Mouse (Mus musculus): ENCODE measurements around the gene Limch1. TPM values are rescaled to one million over a fixed set of nuclear protein-coding genes. Genes with fewer than 3 reads are reported as not detected.

The Limch1 gene
- total RNA-seq, 1 experiment = 7.5 TPM

GRCm38 (mm10) chr5:67101793-67102600, 356.4 kb downstream of the Limch1 start:
- H3K27ac ChIP-seq (ENCODE audit: insufficient read depth, low read depth, low read length, poor library complexity, severe bottlenecking) = no peak overlapping the region
- H3K36me3 ChIP-seq (ENCODE audit: control insufficient read depth, insufficient read depth, low read length, poor library complexity, severe bottlenecking) = no peaks in the 10 kb centered on the region
- H3K4me3 ChIP-seq (ENCODE audit: insufficient read depth in 1 of 2, low read depth in 1 of 2, low read length in 2 of 2, poor library complexity in 1 of 2, severe bottlenecking in 1 of 2) = no peak overlapping the region
- no peak for TF ChIP-seq ZC3H11A (IDR thresholded peaks at IDR 0.05; ENCODE audit: borderline replicate concordance, low read depth, low read length)
- no peak for TF ChIP-seq MAFK (IDR thresholded peaks at IDR 0.05; ENCODE audit: insufficient read depth, low read depth, low read length)
- TF ChIP-seq HCFC1 (IDR thresholded peaks at IDR 0.05; ENCODE audit: borderline replicate concordance, insufficient read depth, low read length) = no peak
- no peak for TF ChIP-seq ZNF384 (IDR thresholded peaks at IDR 0.05; ENCODE audit: low read depth, low read length)
- no peak for TF ChIP-seq CHD2 (IDR thresholded peaks at IDR 0.05; ENCODE audit: low read depth, low read length)
- 0 out of 4 replicates have a peak, but pooled peaks cover 0 to 2% of the 10 kb centered on the region in 2 experiments for H3K4me1 ChIP-seq (ENCODE audit: control insufficient read depth in 2 of 2, insufficient read depth in 2 of 2, low read length in 2 of 2, poor library complexity in 1 of 2)
- H3K9me3 ChIP-seq (ENCODE audit: control insufficient read depth, insufficient read depth, low read depth, low read length) = no peaks in the 10 kb centered on the region
- DNase-seq (ENCODE audit: low read depth, low spot score) = no peak
- no peak overlapping the region for H3K9ac ChIP-seq (ENCODE audit: insufficient read depth, low read depth, low read length, poor library complexity, severe bottlenecking)
- in situ Hi-C loops (cut with MboI; ENCODE audit: low sequenced_read_pairs in 2 of 2, unreplicated experiment in 2 of 2) = no loop called here

- no peak overlapping the region for H3K27ac ChIP-seq (ENCODE audit: insufficient read depth, low read depth, low read length, poor library complexity, severe bottlenecking)
- no peak for TF ChIP-seq HCFC1 (IDR thresholded peaks at IDR 0.05; ENCODE audit: borderline replicate concordance, insufficient read depth, low read length)
- no peak for TF ChIP-seq ZNF384 (IDR thresholded peaks at IDR 0.05; ENCODE audit: low read depth, low read length)
- no peak for TF ChIP-seq ZC3H11A (IDR thresholded peaks at IDR 0.05; ENCODE audit: borderline replicate concordance, low read depth, low read length)
- no peak for TF ChIP-seq MAFK (IDR thresholded peaks at IDR 0.05; ENCODE audit: insufficient read depth, low read depth, low read length)
- no peak for TF ChIP-seq CHD2 (IDR thresholded peaks at IDR 0.05; ENCODE audit: low read depth, low read length)
- no peaks in the 10 kb centered on the region for H3K4me1 ChIP-seq (ENCODE audit: control insufficient read depth in 2 of 2, insufficient read depth in 2 of 2, low read length in 2 of 2, poor library complexity in 1 of 2)
- no peaks in the 10 kb centered on the region for H3K36me3 ChIP-seq (ENCODE audit: control insufficient read depth, insufficient read depth, low read length, poor library complexity, severe bottlenecking)
- no peak for DNase-seq (ENCODE audit: low read depth, low spot score)
- no peak overlapping the region for H3K9ac ChIP-seq (ENCODE audit: insufficient read depth, low read depth, low read length, poor library complexity, severe bottlenecking)
- no peak overlapping the region for H3K4me3 ChIP-seq (ENCODE audit: insufficient read depth in 1 of 2, low read depth in 1 of 2, low read length in 2 of 2, poor library complexity in 1 of 2, severe bottlenecking in 1 of 2)
- H3K9me3 ChIP-seq (ENCODE audit: control insufficient read depth, insufficient read depth, low read depth, low read length) = no peaks in the 10 kb centered on the region
- in situ Hi-C loops (cut with MboI; ENCODE audit: low sequenced_read_pairs in 2 of 2, unreplicated experiment in 2 of 2) = no loop called here
Measured at GRCm38 (mm10) chr5:67103016-67103415, 357.4 kb downstream of the Limch1 start.

GRCm38 (mm10) chr5:67106261-67106660, 360.6 kb downstream of the Limch1 start:
- no peak overlapping the region for H3K9ac ChIP-seq (ENCODE audit: insufficient read depth, low read depth, low read length, poor library complexity, severe bottlenecking)
- in situ Hi-C loops (cut with MboI; ENCODE audit: low sequenced_read_pairs in 2 of 2, unreplicated experiment in 2 of 2) = no loop called here

More at GRCm38 (mm10) chr5:67106261-67106660, 360.6 kb downstream of the Limch1 start:
- no peak overlapping the region for H3K4me3 ChIP-seq (ENCODE audit: insufficient read depth in 1 of 2, low read depth in 1 of 2, low read length in 2 of 2, poor library complexity in 1 of 2, severe bottlenecking in 1 of 2)
- no peaks in the 10 kb centered on the region for H3K9me3 ChIP-seq (ENCODE audit: control insufficient read depth, insufficient read depth, low read depth, low read length)
- no peak overlapping the region for H3K27ac ChIP-seq (ENCODE audit: insufficient read depth, low read depth, low read length, poor library complexity, severe bottlenecking)
- TF ChIP-seq ZC3H11A (IDR thresholded peaks at IDR 0.05; ENCODE audit: borderline replicate concordance, low read depth, low read length) (no peak), CHD2 (IDR thresholded peaks at IDR 0.05; ENCODE audit: low read depth, low read length) (no peak), MAFK (IDR thresholded peaks at IDR 0.05; ENCODE audit: insufficient read depth, low read depth, low read length) (no peak), HCFC1 (IDR thresholded peaks at IDR 0.05; ENCODE audit: borderline replicate concordance, insufficient read depth, low read length) (no peak), ZNF384 (IDR thresholded peaks at IDR 0.05; ENCODE audit: low read depth, low read length) (no peak)
- no peaks in the 10 kb centered on the region for H3K4me1 ChIP-seq (ENCODE audit: control insufficient read depth in 2 of 2, insufficient read depth in 2 of 2, low read length in 2 of 2, poor library complexity in 1 of 2)
- no peak for DNase-seq (ENCODE audit: low read depth, low spot score)
- no peaks in the 10 kb centered on the region for H3K36me3 ChIP-seq (ENCODE audit: control insufficient read depth, insufficient read depth, low read length, poor library complexity, severe bottlenecking)

Other genes with a start within 250 kb of the Limch1 start
- gene Apbb2, start 127.0 kb upstream of the Limch1 start, total RNA-seq (2012; rRNA removed) = 15.3 and 16.3 TPM in 2 replicates
- 190 and 263 TPM in 2 replicates for gene Uchl1, start 69.7 kb upstream of the Limch1 start, total RNA-seq (2012; rRNA removed)